Mouse (Mus musculus): ENCODE measurements around the gene Tmeff2. TPM values are rescaled to one million over a fixed set of nuclear protein-coding genes. Genes with fewer than 3 reads are reported as not detected.

Gene Tmeff2
- polyA plus RNA-seq, 1 experiment from 2014 or later, result 13.2 TPM

DNA sequence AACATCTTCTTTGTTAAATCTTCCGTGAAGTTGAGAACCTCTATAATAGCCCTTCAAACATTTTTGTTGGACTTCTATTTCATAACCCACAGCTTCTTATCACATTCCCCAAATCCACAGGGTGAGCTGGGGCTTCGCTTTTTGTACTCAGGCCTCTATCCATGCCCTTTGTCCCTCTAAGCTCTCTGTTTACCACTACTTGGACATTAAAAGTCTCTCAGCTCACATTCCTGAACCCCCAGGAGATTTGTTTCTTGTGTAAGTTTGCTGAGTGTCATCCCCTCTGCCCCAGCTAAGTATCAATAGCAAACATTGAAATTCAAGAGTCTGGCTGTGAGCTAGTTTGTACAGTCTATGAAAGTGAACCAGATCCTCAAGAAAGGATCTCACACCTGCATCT, 90.2 kb downstream of the Tmeff2 start:
- no peak overlapping the region for H3K9ac ChIP-seq
- no peak overlapping the region for H3K27ac ChIP-seq
- 62% methylated on average over 2 of the region's 2 CpGs for WGBS
- H3K4me2 ChIP-seq (replicated peaks), result no peak overlapping the region
- no peaks in the 10 kb centered on the region for H3K9me3 ChIP-seq
- no peak overlapping the region for H3K4me3 ChIP-seq (replicated peaks)
- no peaks in the 10 kb centered on the region for H3K27me3 ChIP-seq (replicated peaks)
- no peak for ATAC-seq
- no peaks in the 10 kb centered on the region for H3K4me1 ChIP-seq (replicated peaks)
- H3K36me3 ChIP-seq, result no peaks in the 10 kb centered on the region

- Histone ChIP-seq H3K9ac (no peak overlapping the region), H3K4me2 (replicated peaks) (no peak overlapping the region), H3K9me3 (no peaks in the 10 kb centered on the region), H3K4me1 (replicated peaks) (no peaks in the 10 kb centered on the region), H3K4me3 (replicated peaks) (no peak overlapping the region), H3K36me3 (no peaks in the 10 kb centered on the region), H3K27me3 (replicated peaks) (no peaks in the 10 kb centered on the region), H3K27ac (no peak overlapping the region)
- 61% methylated on average over 1 of the region's 1 CpGs for WGBS
- ATAC-seq, result peak; percentile 93
Measured at GRCm38 (mm10) chr1:50994505-50994904, 94.1 kb downstream of the Tmeff2 start.

DNA sequence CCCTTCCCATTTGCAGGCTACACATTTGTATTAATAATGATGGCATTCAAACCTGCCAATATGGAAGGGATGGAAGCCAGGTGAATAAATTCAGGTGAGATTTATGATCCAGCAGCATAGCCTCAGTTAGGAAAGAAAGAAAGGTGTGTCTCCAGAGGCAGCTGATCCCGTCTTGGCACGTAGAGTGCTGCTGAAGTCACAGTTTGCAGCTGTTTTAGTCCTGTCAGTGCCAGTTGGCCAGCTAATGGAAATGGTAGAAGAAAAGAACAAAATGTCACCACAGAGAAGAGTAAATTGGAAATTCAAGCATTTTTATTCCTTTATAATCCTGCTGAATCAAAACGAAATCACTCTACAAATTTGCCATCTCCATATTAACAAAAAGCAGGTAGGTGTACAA, 99.3 kb downstream of the Tmeff2 start:
- Histone ChIP-seq H3K4me3 (replicated peaks) (no peak overlapping the region), H3K4me2 (replicated peaks) (no peak overlapping the region), H3K27ac (no peak overlapping the region), H3K27me3 (replicated peaks) (no peaks in the 10 kb centered on the region), H3K36me3 (no peaks in the 10 kb centered on the region), H3K9ac (no peak overlapping the region), H3K9me3 (no peaks in the 10 kb centered on the region), H3K4me1 (replicated peaks) (no peaks in the 10 kb centered on the region)
- WGBS, result 87% methylated on average over 3 of the region's 3 CpGs
- ATAC-seq, result no peak

- no peaks in the 10 kb centered on the region for H3K4me1 ChIP-seq (replicated peaks)
- H3K36me3 ChIP-seq, result no peaks in the 10 kb centered on the region
- no peak overlapping the region for H3K4me2 ChIP-seq (replicated peaks)
- no peak overlapping the region for H3K27ac ChIP-seq
- no peak for ATAC-seq
- no peak overlapping the region for H3K4me3 ChIP-seq (replicated peaks)
- H3K9ac ChIP-seq, result no peak overlapping the region
- H3K9me3 ChIP-seq, result no peaks in the 10 kb centered on the region
- no peaks in the 10 kb centered on the region for H3K27me3 ChIP-seq (replicated peaks)
- WGBS, result 58% methylated on average over 3 of the region's 3 CpGs
Measured at GRCm38 (mm10) chr1:51008344-51008743, 107.9 kb downstream of the Tmeff2 start.

DNA sequence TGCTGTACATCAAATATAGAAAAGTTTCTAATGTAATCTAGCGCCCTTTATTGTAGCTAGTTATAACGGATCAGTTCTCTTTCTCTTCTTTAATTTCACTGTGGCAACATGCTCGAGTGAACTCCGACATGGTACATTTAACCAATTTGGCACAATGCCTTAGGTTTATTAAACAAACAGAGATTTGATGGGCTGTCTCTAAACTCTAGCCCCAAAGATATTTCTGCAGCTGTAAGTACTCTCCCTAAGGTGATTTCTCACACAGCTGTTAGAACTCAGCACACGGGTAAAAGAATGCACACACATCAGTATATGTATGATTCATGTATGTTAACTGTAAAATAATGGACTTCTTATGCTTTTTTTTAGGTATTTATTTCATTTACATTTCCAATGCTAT, 139.8 kb downstream of the Tmeff2 start:
- no peak overlapping the region for H3K4me2 ChIP-seq (replicated peaks)
- ATAC-seq, result no peak
- no peaks in the 10 kb centered on the region for H3K36me3 ChIP-seq
- no peaks in the 10 kb centered on the region for H3K9me3 ChIP-seq
- no peaks in the 10 kb centered on the region for H3K4me1 ChIP-seq (replicated peaks)
- H3K27ac ChIP-seq, result no peak overlapping the region
- 72% methylated on average over 5 of the region's 5 CpGs for WGBS
- no peak overlapping the region for H3K4me3 ChIP-seq (replicated peaks)
- no peak overlapping the region for H3K9ac ChIP-seq
- H3K27me3 ChIP-seq (replicated peaks), result no peaks in the 10 kb centered on the region

GRCm38 (mm10) chr1:51044810-51045209, 144.4 kb downstream of the Tmeff2 start:
- Histone ChIP-seq H3K4me2 (replicated peaks) (no peak overlapping the region), H3K4me3 (replicated peaks) (no peak overlapping the region), H3K27ac (no peak overlapping the region), H3K4me1 (replicated peaks) (no peaks in the 10 kb centered on the region), H3K9me3 (no peaks in the 10 kb centered on the region), H3K27me3 (replicated peaks) (no peaks in the 10 kb centered on the region), H3K9ac (no peak overlapping the region), H3K36me3 (no peaks in the 10 kb centered on the region)
- ATAC-seq, result no peak
- 94% methylated on average over 7 of the region's 7 CpGs for WGBS

- H3K4me1 ChIP-seq (replicated peaks), result no peaks in the 10 kb centered on the region; the same call in 1 of the 2 replicates
- ATAC-seq, result no peak
- no peaks in the 10 kb centered on the region for H3K36me3 ChIP-seq
Measured at GRCm38 (mm10) chr1:51064549-51064948, 164.1 kb downstream of the Tmeff2 start.

DNA sequence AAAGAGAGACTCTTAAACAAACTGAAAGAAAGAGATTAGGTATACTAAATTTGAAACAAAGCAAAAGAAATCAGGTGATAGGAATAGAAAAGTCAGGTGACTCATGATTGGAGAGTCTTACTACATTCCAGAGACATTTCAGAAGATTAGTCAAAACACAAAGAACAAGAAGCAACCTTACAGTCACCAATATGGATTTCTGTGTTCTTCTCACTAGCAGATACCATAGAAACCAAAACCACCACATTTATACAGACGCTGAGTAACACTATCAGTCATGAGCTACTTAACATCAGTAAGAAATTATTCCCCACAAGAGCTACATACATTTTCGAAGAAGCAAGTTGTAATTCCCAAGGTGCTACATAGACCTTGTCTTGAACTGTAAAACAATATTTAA, 165.2 kb downstream of the Tmeff2 start:
- no peaks in the 10 kb centered on the region for H3K9me3 ChIP-seq
- no peak overlapping the region for H3K9ac ChIP-seq
- H3K4me1 ChIP-seq (replicated peaks), result no peaks in the 10 kb centered on the region; the same call in 1 of the 2 replicates
- H3K27me3 ChIP-seq (replicated peaks), result no peaks in the 10 kb centered on the region
- H3K27ac ChIP-seq, result no peak overlapping the region
- WGBS, result 88% methylated on average over 2 of the region's 2 CpGs
- H3K36me3 ChIP-seq, result no peaks in the 10 kb centered on the region
- ATAC-seq, result no peak
- no peak overlapping the region for H3K4me2 ChIP-seq (replicated peaks)
- no peak overlapping the region for H3K4me3 ChIP-seq (replicated peaks)

More at GRCm38 (mm10) chr1:51064549-51064948, 164.1 kb downstream of the Tmeff2 start:
- Histone ChIP-seq H3K9ac (no peak overlapping the region), H3K4me2 (replicated peaks) (no peak overlapping the region), H3K27me3 (replicated peaks) (no peaks in the 10 kb centered on the region), H3K9me3 (no peaks in the 10 kb centered on the region), H3K4me3 (replicated peaks) (no peak overlapping the region), H3K27ac (no peak overlapping the region)

DNA sequence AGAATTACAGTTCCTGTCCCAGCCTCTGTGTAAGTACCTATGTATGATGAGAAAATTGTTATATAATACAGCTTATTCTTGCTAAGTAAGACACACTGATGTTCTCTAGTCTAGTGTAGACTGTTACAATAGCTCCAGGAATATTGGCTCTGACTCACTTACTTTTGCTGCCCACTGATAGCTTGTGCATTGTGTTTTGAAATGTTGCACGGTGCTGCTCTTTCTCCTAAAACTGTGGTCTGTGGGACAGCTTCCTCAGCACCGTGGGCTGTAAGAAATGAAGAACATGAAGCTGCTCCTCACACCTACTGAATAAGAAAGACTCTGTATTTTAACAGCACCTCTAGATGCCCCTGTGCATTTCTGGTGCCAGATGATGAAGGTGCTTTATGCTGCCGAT, 168.4 kb downstream of the Tmeff2 start:
- Histone ChIP-seq H3K9ac (no peak overlapping the region), H3K9me3 (no peaks in the 10 kb centered on the region), H3K27ac (no peak overlapping the region), H3K4me2 (replicated peaks) (no peak overlapping the region), H3K27me3 (replicated peaks) (no peaks in the 10 kb centered on the region), H3K4me3 (replicated peaks) (no peak overlapping the region), H3K4me1 (replicated peaks) (no peaks in the 10 kb centered on the region; the same call in 1 of the 2 replicates), H3K36me3 (no peaks in the 10 kb centered on the region)
- WGBS, result 84% methylated on average over 3 of the region's 3 CpGs
- ATAC-seq, result no peak

DNA sequence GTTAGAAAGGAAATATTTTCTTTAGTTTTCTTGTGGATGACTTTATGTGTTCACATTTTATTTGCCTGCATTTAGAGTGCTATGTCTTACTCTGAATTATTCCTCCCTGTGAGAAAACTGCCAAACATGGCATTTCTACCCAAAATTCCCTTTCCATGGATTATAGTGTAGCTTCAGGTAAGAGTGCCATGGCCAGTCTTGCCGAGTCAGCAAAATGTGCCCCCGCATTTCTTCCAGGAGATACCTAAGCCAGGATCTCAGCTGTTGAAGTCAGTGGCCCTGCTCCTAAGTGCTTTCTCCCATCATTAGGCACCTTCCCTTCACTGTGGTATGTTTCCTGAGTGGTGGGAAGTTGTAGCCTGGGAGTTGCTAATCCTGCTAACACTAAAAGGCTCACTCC, 168.8 kb downstream of the Tmeff2 start:
- 79% methylated on average over 2 of the region's 2 CpGs for WGBS

DNA sequence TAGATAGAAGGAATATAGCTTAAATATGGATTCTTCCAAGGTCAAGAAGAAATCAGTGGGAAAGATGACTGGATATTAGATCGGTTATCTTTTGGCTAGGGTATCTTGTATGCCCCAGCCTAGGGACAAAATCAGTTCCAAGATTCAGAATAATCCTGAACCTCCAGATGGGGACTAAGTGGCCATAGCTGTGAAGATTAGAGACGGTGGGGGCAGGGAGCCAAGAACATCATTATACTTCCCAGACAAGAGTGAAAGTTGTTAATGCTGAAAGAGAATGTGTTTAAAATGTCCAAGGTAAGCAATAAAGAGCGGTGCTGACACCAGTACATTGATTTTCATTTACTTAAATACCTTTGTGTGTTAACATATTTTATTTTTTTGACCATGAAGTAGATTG, 173.6 kb downstream of the Tmeff2 start:
- Histone ChIP-seq H3K4me3 (replicated peaks) (no peak overlapping the region), H3K27ac (no peak overlapping the region), H3K9me3 (no peaks in the 10 kb centered on the region), H3K27me3 (replicated peaks) (no peaks in the 10 kb centered on the region), H3K4me1 (replicated peaks) (no peaks in the 10 kb centered on the region), H3K4me2 (replicated peaks) (no peak overlapping the region), H3K36me3 (no peaks in the 10 kb centered on the region), H3K9ac (no peak overlapping the region)
- ATAC-seq, result no peak
- WGBS, result 84% methylated on average over 3 of the region's 3 CpGs

More for the DNA sequence above, 168.8 kb downstream of the Tmeff2 start:
- Histone ChIP-seq H3K27ac (no peak overlapping the region), H3K9me3 (no peaks in the 10 kb centered on the region), H3K9ac (no peak overlapping the region), H3K27me3 (replicated peaks) (no peaks in the 10 kb centered on the region), H3K4me3 (replicated peaks) (no peak overlapping the region), H3K4me2 (replicated peaks) (no peak overlapping the region), H3K4me1 (replicated peaks) (no peaks in the 10 kb centered on the region; the same call in 1 of the 2 replicates), H3K36me3 (no peaks in the 10 kb centered on the region)
- ATAC-seq, result no peak

- H3K27ac ChIP-seq, result no peak overlapping the region
- no peak overlapping the region for H3K4me3 ChIP-seq (replicated peaks)
- H3K9me3 ChIP-seq, result no peaks in the 10 kb centered on the region
- no peak overlapping the region for H3K4me2 ChIP-seq (replicated peaks)
- no peak overlapping the region for H3K9ac ChIP-seq
- no peaks in the 10 kb centered on the region for H3K27me3 ChIP-seq (replicated peaks)
- no peaks in the 10 kb centered on the region for H3K4me1 ChIP-seq (replicated peaks)
- no peaks in the 10 kb centered on the region for H3K36me3 ChIP-seq
- no peak for ATAC-seq
- WGBS, result 76% methylated on average over 15 of the region's 15 CpGs
Measured at GRCm38 (mm10) chr1:51075785-51076771, 175.6 kb downstream of the Tmeff2 start.

GRCm38 (mm10) chr1:51088921-51089320, 188.5 kb downstream of the Tmeff2 start:
- H3K4me1 ChIP-seq (replicated peaks), result no peaks in the 10 kb centered on the region
- H3K36me3 ChIP-seq, result no peaks in the 10 kb centered on the region
- H3K9ac ChIP-seq, result no peak overlapping the region
- H3K27ac ChIP-seq, result no peak overlapping the region
- H3K27me3 ChIP-seq (replicated peaks), result no peaks in the 10 kb centered on the region
- no peak overlapping the region for H3K4me3 ChIP-seq (replicated peaks)
- H3K4me2 ChIP-seq (replicated peaks), result no peak overlapping the region
- H3K9me3 ChIP-seq, result no peaks in the 10 kb centered on the region
- 54% methylated on average over 2 of the region's 2 CpGs for WGBS
- ATAC-seq, result no peak
